Mouse (Mus musculus): ENCODE measurements around the gene Ankrd55. TPM values are rescaled to one million over a fixed set of nuclear protein-coding genes. Genes with fewer than 3 reads are reported as not detected.
A peak's percentile ranks its signal among the peaks of the same experiment; 100 is the strongest.
"Not testable (repeated sequence)": the region's sequence is repeated elsewhere in the genome, so short reads cannot be mapped to it uniquely, and the experiment has no call there.

The Ankrd55 gene
- polyA plus RNA-seq, 1 experiment, result 10.0 TPM

DNA sequence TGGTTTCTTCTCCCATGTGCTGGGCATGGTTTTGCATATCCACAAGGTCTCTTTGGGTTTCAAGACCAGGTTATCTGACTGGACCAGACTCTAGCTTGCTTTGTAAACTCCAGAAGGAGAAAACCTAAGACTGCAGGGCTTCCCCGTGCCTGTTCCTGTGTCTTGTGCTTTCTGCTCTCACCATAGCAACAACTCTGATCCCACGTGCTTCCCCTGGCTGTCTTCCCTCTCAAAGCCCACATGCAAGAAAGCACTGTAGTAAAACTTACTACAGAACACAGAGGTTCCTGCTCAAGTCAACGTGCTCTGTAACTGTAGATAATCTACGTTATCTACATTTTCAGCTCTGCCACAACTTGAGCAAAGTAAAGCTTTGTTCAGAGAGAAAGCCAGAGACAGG lies 4.2 kb downstream of the Ankrd55 start:
- no peaks in the 10 kb centered on the region; the same call in 1 of the 2 replicates for H3K4me1 ChIP-seq (ENCODE audit: control insufficient read depth, insufficient read depth, low read length)
- H3K36me3 ChIP-seq (ENCODE audit: control insufficient read depth, insufficient read depth, low read length), result no peaks in the 10 kb centered on the region
- no peak overlapping the region for H3K4me3 ChIP-seq (ENCODE audit: control insufficient read depth, low read depth, low read length)
- no peaks in the 10 kb centered on the region for H3K27me3 ChIP-seq (ENCODE audit: control insufficient read depth, insufficient read depth, low read length)
- no peak overlapping the region for H3K27ac ChIP-seq (ENCODE audit: control insufficient read depth, insufficient read depth, low read depth, low read length)
- TF ChIP-seq CTCF (IDR thresholded peaks at IDR 0.05; ENCODE audit: control insufficient read depth, insufficient read depth, insufficient replicate concordance, low read depth, low read length) (no peak), POLR2A (IDR thresholded peaks at IDR 0.05; ENCODE audit: control insufficient read depth, low read depth, low read length) (no peak)

DNA sequence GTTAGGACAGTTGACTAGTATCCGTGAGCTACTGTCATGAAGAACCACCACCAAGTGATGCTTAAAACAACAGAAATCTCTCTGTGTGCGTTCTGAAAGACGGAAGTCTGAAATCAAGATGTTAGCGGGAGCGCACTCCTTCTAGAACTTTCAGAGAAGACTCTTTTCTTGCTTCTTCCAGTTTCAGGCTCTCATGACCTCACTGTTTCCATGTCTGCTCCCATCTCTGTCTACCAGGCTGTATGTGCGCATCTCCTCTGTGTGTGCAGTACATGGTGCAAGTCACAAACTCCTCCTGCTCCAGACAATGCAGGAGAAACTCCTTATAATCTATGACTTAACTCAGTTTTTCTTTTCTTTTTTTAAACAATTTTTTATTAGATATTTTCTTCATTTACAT lies 4.8 kb downstream of the Ankrd55 start:
- Histone ChIP-seq H3K4me1 (ENCODE audit: control insufficient read depth, insufficient read depth, low read length) (no peaks in the 10 kb centered on the region; the same call in 1 of the 2 replicates), H3K27me3 (ENCODE audit: control insufficient read depth, insufficient read depth, low read length) (no peaks in the 10 kb centered on the region), H3K36me3 (ENCODE audit: control insufficient read depth, insufficient read depth, low read length) (no peaks in the 10 kb centered on the region), H3K4me3 (ENCODE audit: control insufficient read depth, low read depth, low read length) (no peak overlapping the region), H3K27ac (ENCODE audit: control insufficient read depth, insufficient read depth, low read depth, low read length) (no peak overlapping the region)
- no peak for TF ChIP-seq POLR2A (IDR thresholded peaks at IDR 0.05; ENCODE audit: control insufficient read depth, low read depth, low read length)
- no peak for TF ChIP-seq CTCF (IDR thresholded peaks at IDR 0.05; ENCODE audit: control insufficient read depth, insufficient read depth, insufficient replicate concordance, low read depth, low read length)

DNA sequence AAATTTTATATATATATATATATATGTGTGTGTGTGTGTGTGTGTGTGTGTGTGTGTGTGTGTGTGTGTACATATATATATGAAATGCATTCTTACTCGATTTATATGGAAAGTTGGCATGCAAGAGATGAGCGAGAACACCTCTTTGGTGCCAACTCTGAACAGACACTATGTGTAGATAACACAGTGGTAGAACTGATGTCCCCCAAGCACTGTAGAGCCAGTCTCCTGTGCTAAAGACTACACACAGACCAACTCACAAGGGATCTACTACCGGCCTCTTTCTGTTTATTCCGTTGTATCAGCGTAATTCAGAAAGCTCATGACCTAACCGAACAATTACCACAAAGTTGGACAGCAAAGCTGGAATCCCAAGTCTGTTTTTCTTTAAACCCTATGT lies 6.2 kb downstream of the Ankrd55 start:
- Histone ChIP-seq H3K27ac (ENCODE audit: control insufficient read depth, insufficient read depth, low read depth, low read length) (no peak overlapping the region), H3K36me3 (ENCODE audit: control insufficient read depth, insufficient read depth, low read length) (no peaks in the 10 kb centered on the region), H3K4me3 (ENCODE audit: control insufficient read depth, low read depth, low read length) (no peak overlapping the region), H3K4me1 (ENCODE audit: control insufficient read depth, insufficient read depth, low read length) (no peaks in the 10 kb centered on the region), H3K27me3 (ENCODE audit: control insufficient read depth, insufficient read depth, low read length) (no peaks in the 10 kb centered on the region)
- TF ChIP-seq CTCF (IDR thresholded peaks at IDR 0.05; ENCODE audit: control insufficient read depth, insufficient read depth, insufficient replicate concordance, low read depth, low read length) (no peak), POLR2A (IDR thresholded peaks at IDR 0.05; ENCODE audit: control insufficient read depth, low read depth, low read length) (no peak)

DNA sequence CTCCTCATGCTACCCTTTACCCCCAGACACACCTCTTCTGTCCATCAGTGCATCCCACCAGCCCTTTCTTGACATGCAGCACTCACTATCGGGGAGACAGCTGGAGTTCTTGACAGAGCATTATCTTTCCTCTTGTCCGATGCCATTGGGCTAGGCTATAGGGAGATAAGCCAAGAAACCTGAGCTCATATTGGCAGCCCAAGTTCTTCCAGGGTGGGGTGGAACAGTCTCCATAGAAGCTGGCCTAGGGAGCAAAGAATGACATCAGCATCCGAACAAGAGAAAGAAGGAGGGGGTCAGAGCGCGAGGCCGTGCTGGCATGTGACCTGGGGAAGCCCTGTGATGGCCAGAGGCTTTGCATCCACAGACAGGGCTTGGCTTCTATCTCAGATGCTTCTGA lies 9.5 kb downstream of the Ankrd55 start:
- Histone ChIP-seq H3K27ac (ENCODE audit: control insufficient read depth, insufficient read depth, low read depth, low read length) (no peak overlapping the region), H3K4me1 (ENCODE audit: control insufficient read depth, insufficient read depth, low read length) (no peaks in the 10 kb centered on the region), H3K4me3 (ENCODE audit: control insufficient read depth, low read depth, low read length) (no peak overlapping the region), H3K36me3 (ENCODE audit: control insufficient read depth, insufficient read depth, low read length) (no peaks in the 10 kb centered on the region), H3K27me3 (ENCODE audit: control insufficient read depth, insufficient read depth, low read length) (no peaks in the 10 kb centered on the region)
- TF ChIP-seq CTCF (IDR thresholded peaks at IDR 0.05; ENCODE audit: control insufficient read depth, insufficient read depth, insufficient replicate concordance, low read depth, low read length) (no peak), POLR2A (IDR thresholded peaks at IDR 0.05; ENCODE audit: control insufficient read depth, low read depth, low read length) (no peak)

DNA sequence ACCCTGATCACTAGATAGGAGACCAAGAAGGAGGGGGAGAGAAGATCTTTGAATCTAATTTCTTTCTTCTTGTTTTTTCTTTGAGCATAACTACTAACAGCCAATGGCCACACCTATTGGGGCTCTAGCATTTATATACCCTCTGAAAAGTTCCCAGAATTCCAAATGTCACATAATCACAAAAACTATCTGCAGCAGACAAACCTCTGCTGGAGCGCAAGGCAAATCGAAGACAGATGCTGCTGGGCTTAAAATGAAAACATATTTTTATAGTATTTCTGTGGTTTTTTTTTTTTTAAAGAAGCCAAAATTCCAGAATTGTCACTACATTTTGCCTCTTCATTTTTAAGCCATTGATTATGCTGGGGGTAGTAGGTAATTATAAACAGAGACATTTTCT lies 15.2 kb downstream of the Ankrd55 start:
- no peaks in the 10 kb centered on the region for H3K36me3 ChIP-seq (ENCODE audit: control insufficient read depth, insufficient read depth, low read length)
- no peaks in the 10 kb centered on the region for H3K4me1 ChIP-seq (ENCODE audit: control insufficient read depth, insufficient read depth, low read length)
- no peak overlapping the region for H3K4me3 ChIP-seq (ENCODE audit: control insufficient read depth, low read depth, low read length)
- TF ChIP-seq POLR2A (IDR thresholded peaks at IDR 0.05; ENCODE audit: control insufficient read depth, low read depth, low read length) (no peak), CTCF (IDR thresholded peaks at IDR 0.05; ENCODE audit: control insufficient read depth, insufficient read depth, insufficient replicate concordance, low read depth, low read length) (no peak)
- H3K27ac ChIP-seq (ENCODE audit: control insufficient read depth, insufficient read depth, low read depth, low read length), result no peak overlapping the region
- no peaks in the 10 kb centered on the region for H3K27me3 ChIP-seq (ENCODE audit: control insufficient read depth, insufficient read depth, low read length)

DNA sequence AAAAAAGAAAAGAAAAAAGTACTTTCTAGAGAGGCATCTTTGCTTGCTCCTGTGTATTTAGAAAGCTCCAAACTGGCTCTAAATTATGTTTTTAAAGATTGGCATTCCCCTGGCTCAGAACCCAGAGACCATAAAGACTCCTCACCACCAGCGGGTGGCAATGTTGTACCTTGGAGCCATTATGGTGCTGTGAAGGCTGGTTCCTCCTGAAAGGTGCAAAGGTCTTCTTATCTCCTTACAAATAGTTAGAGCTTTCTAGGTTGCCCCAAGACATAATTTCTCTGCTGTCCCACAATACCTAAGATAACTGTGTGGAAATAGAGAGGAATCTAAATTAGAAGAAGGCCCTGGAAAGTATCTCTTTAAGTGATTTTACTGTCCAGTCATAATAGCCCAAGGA lies 20.4 kb downstream of the Ankrd55 start:
- no peak overlapping the region for H3K4me3 ChIP-seq (ENCODE audit: control insufficient read depth, low read depth, low read length)
- no peak for TF ChIP-seq POLR2A (IDR thresholded peaks at IDR 0.05; ENCODE audit: control insufficient read depth, low read depth, low read length)
- TF ChIP-seq CTCF (IDR thresholded peaks at IDR 0.05; ENCODE audit: control insufficient read depth, insufficient read depth, insufficient replicate concordance, low read depth, low read length), result peak; percentile 20; the same call in 1 of the 2 replicates
- no peaks in the 10 kb centered on the region for H3K27me3 ChIP-seq (ENCODE audit: control insufficient read depth, insufficient read depth, low read length)
- no peaks in the 10 kb centered on the region for H3K4me1 ChIP-seq (ENCODE audit: control insufficient read depth, insufficient read depth, low read length)
- no peak overlapping the region for H3K27ac ChIP-seq (ENCODE audit: control insufficient read depth, insufficient read depth, low read depth, low read length)
- no peaks in the 10 kb centered on the region for H3K36me3 ChIP-seq (ENCODE audit: control insufficient read depth, insufficient read depth, low read length)

DNA sequence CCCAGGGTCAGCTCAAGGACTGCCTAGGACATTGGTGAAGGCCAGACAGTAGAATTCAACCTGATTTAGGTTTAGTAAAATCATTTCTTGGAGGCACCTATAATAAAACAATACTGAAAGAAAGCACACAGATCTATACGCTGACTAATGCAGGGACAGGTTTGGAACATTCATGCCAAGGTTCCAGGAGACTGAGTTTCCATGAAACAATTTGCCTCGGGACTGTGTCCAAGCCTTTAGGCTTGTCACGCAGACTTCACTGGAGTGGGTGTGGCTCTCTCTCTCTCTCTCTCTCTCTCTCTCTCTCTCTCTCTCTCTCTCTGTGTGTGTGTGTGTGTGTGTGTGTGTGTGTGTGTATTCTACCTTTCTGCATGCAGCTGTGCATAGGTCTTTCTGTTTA lies 23.4 kb downstream of the Ankrd55 start:
- H3K4me1 ChIP-seq (ENCODE audit: control insufficient read depth, insufficient read depth, low read length); H3K27ac ChIP-seq (ENCODE audit: control insufficient read depth, insufficient read depth, low read depth, low read length); H3K36me3 ChIP-seq (ENCODE audit: control insufficient read depth, insufficient read depth, low read length); H3K4me3 ChIP-seq (ENCODE audit: control insufficient read depth, low read depth, low read length); H3K27me3 ChIP-seq (ENCODE audit: control insufficient read depth, insufficient read depth, low read length): not testable (repeated sequence)

DNA sequence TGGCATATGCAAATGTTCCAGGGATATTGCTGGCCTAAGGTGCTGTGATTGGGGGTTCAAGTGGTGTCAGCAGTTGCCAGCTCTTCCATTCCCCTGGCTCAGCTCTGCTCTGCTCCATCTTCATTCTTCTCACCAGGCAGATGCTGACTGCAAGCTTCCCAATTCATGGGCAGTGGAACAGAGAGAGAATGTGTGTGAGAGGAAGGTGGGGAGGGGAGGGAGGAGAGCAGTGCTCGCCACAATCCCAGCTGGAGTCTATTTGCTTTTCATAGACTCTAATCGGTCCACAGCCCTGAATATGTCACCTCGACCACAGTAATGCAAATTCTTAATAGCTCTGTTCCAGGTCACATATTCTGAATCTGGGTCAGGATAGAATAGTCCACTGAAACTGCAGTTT lies 27.2 kb downstream of the Ankrd55 start:
- no peak overlapping the region for H3K4me3 ChIP-seq (ENCODE audit: control insufficient read depth, low read depth, low read length)
- H3K27me3 ChIP-seq (ENCODE audit: control insufficient read depth, insufficient read depth, low read length), result no peaks in the 10 kb centered on the region
- H3K4me1 ChIP-seq (ENCODE audit: control insufficient read depth, insufficient read depth, low read length), result no peaks in the 10 kb centered on the region
- TF ChIP-seq CTCF (IDR thresholded peaks at IDR 0.05; ENCODE audit: control insufficient read depth, insufficient read depth, insufficient replicate concordance, low read depth, low read length) (no peak), POLR2A (IDR thresholded peaks at IDR 0.05; ENCODE audit: control insufficient read depth, low read depth, low read length) (no peak)
- H3K27ac ChIP-seq (ENCODE audit: control insufficient read depth, insufficient read depth, low read depth, low read length), result no peak overlapping the region
- no peaks in the 10 kb centered on the region for H3K36me3 ChIP-seq (ENCODE audit: control insufficient read depth, insufficient read depth, low read length)

All from testis, adult 2 months (tissue).